In genomic region chr1:150425665-150426064, GRCm38 (mm10) we compare ENCODE assay signal across 18 mouse cellular contexts. TPM values are rescaled to one million over a fixed set of nuclear protein-coding genes. Genes with fewer than 3 reads are reported as not detected.
A peak's percentile ranks its signal among the peaks of the same experiment; 100 is the strongest.
DNase-seq lines count a peak whose midpoint lies in the region; ATAC-seq and TF ChIP-seq lines count a peak whose summit lies in the region.
"Had no signal": no experiment of that assay in that cellular context is flagged by ENCODE, and none has a peak within 500 bp of the region (broad histone marks: within the 10 kb centered on the region; RNA-seq: fewer than 3 reads in every experiment).

No protein-coding gene starts in this region.

- H3K27ac ChIP-seq in lung, postnatal 0 days (ENCODE audit: low read length) = no peak overlapping the region
- H3K27ac ChIP-seq in stomach, postnatal 0 days (replicated peaks) = no peak overlapping the region
- H3K27ac ChIP-seq: embryonic facial prominence, embryonic 12.5 days; hindbrain, embryonic 12.5 days; neural tube, embryonic 12.5 days had no signal

- WGBS in lung, postnatal 0 days = 85% methylated on average over 9 of the region's 9 CpGs
- WGBS in stomach, postnatal 0 days = 68% methylated on average over 9 of the region's 9 CpGs

- H3K4me3 ChIP-seq in lung, postnatal 0 days (ENCODE audit: low read depth, low read length) = no peak overlapping the region
- H3K4me3 ChIP-seq in stomach, postnatal 0 days (ENCODE audit: low read depth, low read length) = no peak overlapping the region
- H3K4me3 ChIP-seq: embryonic facial prominence, embryonic 12.5 days; hindbrain, embryonic 12.5 days; neural tube, embryonic 12.5 days had no signal

- H3K36me3 ChIP-seq in lung, postnatal 0 days (ENCODE audit: insufficient read depth, low read length) = peaks cover 71% of the 10 kb centered on the region
- H3K36me3 ChIP-seq in stomach, postnatal 0 days (ENCODE audit: control insufficient read depth, insufficient read depth, low read length) = peaks cover 43% of the 10 kb centered on the region

- no peak overlapping the region for H3K9ac ChIP-seq in lung, postnatal 0 days (replicated peaks; ENCODE audit: low read depth)
- no peak overlapping the region for H3K9ac ChIP-seq in stomach, postnatal 0 days (ENCODE audit: low read length)
- H3K9ac ChIP-seq: embryonic facial prominence, embryonic 12.5 days; hindbrain, embryonic 12.5 days; lung, embryonic 14.5 days; neural tube, embryonic 12.5 days had no signal

- intact Hi-C loops in heart, postnatal 25 days (cut with DNase I) = no loop called here
- intact Hi-C loops in heart, postnatal 14 days (cut with DNase I) = no loop called here

- no peak for TF ChIP-seq CTCF in lung, postnatal 0 days (IDR thresholded peaks at IDR 0.05)
- no peak for TF ChIP-seq CTCF in stomach, postnatal 0 days (IDR thresholded peaks at IDR 0.05; ENCODE audit: low read depth)

- H3K4me1 ChIP-seq in lung, postnatal 0 days (ENCODE audit: insufficient read depth, low read depth, low read length) = no peaks in the 10 kb centered on the region
- no peaks in the 10 kb centered on the region for H3K4me1 ChIP-seq in stomach, postnatal 0 days (replicated peaks; ENCODE audit: control insufficient read depth, insufficient read depth)
- H3K4me1 ChIP-seq: embryonic facial prominence, embryonic 12.5 days; hindbrain, embryonic 12.5 days; neural tube, embryonic 12.5 days had no signal

- no peaks in the 10 kb centered on the region for H3K9me3 ChIP-seq in lung, postnatal 0 days (ENCODE audit: low read length)
- H3K9me3 ChIP-seq in stomach, postnatal 0 days (ENCODE audit: control insufficient read depth, low read length) = no peaks in the 10 kb centered on the region
- H3K9me3 ChIP-seq: embryonic facial prominence, embryonic 12.5 days; hindbrain, embryonic 12.5 days; neural tube, embryonic 12.5 days had no signal

- no peak for ATAC-seq in lung, postnatal 0 days
- ATAC-seq in stomach, postnatal 0 days (ENCODE audit: low FRiP score, low TSS enrichment) = peak; percentile 65; the same call in 1 of the 2 replicates
- ATAC-seq in megakaryocyte progenitor cell, adult 5-6 weeks (replicated peaks; ENCODE audit: poor library complexity) = no peak
- ATAC-seq: intestine, embryonic 16.5 days; Patski had no signal

- no peak overlapping the region for H3K4me2 ChIP-seq in lung, postnatal 0 days (replicated peaks; ENCODE audit: low read depth, low read length)
- H3K4me2 ChIP-seq in stomach, postnatal 0 days (replicated peaks; ENCODE audit: low read depth) = no peak overlapping the region
- H3K4me2 ChIP-seq: embryonic facial prominence, embryonic 12.5 days; hindbrain, embryonic 12.5 days; lung, embryonic 14.5 days; neural tube, embryonic 12.5 days had no signal

- TF ChIP-seq EP300 in lung, postnatal 0 days (IDR thresholded peaks at IDR 0.05) = no peak
- TF ChIP-seq EP300 in stomach, postnatal 0 days (optimal IDR thresholded peaks at IDR 0.05) = no peak

- DNase-seq in heart, adult 18-20 months = peak; percentile 46 to 63
- no peak for DNase-seq in heart, postnatal 25 days (ENCODE audit: low spot score)
- peak; percentile 9 for DNase-seq in lung, postnatal 0 days (ENCODE audit: low spot score)
- no peak for DNase-seq in lung, postnatal 25 days (ENCODE audit: low spot score)
- DNase-seq in heart, postnatal 14 days = peak; percentile 9 to 18
- DNase-seq in stomach, postnatal 0 days (ENCODE audit: low spot score) = peak; percentile 34
- no peak for DNase-seq in cerebellum, postnatal 14 days
- DNase-seq: gastrocnemius, postnatal 36 days; liver; lung, embryonic 14.5 days; thymus, adult 18-20 months had no signal

- H3K27me3 ChIP-seq in lung, postnatal 0 days (replicated peaks; ENCODE audit: insufficient read depth, low read length) = no peaks in the 10 kb centered on the region
- no peaks in the 10 kb centered on the region for H3K27me3 ChIP-seq in stomach, postnatal 0 days (ENCODE audit: control insufficient read depth, insufficient read depth, low read length)
- H3K27me3 ChIP-seq: embryonic facial prominence, embryonic 12.5 days; hindbrain, embryonic 12.5 days; neural tube, embryonic 12.5 days; Patski had no signal

RNA-seq across cellular contexts. Expression of gene Odr4, which starts 32.8 kb away (rescaled TPM):
- 10 to 100 TPM; 19.7 to 22.8 TPM for total RNA-seq in heart, adult 18-20 months (2021)
- total RNA-seq in heart, postnatal 25 days (2021) = 10 to 100 TPM; 18.4 to 19.7 TPM
- polyA plus RNA-seq in lung, postnatal 0 days (2015; fragmentation: Nextera tagmentation; extraction: Ambion mirVana) = 39.1 and 43.4 TPM in 2 replicates
- 10 to 100 TPM; 19.2 to 20.7 TPM for total RNA-seq in heart, postnatal 14 days (2021)
- polyA plus RNA-seq in stomach, postnatal 0 days (2015; fragmentation: Nextera tagmentation; extraction: Ambion mirVana) = 37.3 and 40.3 TPM in 2 replicates
- 36.1 and 45.5 TPM in 2 replicates for total RNA-seq in megakaryocyte progenitor cell, adult 5-6 weeks (2015)
- total RNA-seq in megakaryocyte progenitor cell, adult 5-6 weeks (2017) = 93.9 and 107 TPM in 2 replicates

RNA-seq across cellular contexts. Expression of gene Tpr, which starts 33.0 kb away (rescaled TPM):
- 100 to 1,000 TPM; 123 to 126 TPM for total RNA-seq in heart, adult 18-20 months (2021)
- 100 to 1,000 TPM; 118 to 124 TPM for total RNA-seq in heart, postnatal 25 days (2021)
- 124 and 140 TPM in 2 replicates for polyA plus RNA-seq in lung, postnatal 0 days (2015; fragmentation: Nextera tagmentation; extraction: Ambion mirVana)
- total RNA-seq in heart, postnatal 14 days (2021) = 100 to 1,000 TPM; 122 to 129 TPM
- 76.8 and 93.7 TPM in 2 replicates for polyA plus RNA-seq in stomach, postnatal 0 days (2015; fragmentation: Nextera tagmentation; extraction: Ambion mirVana)
- total RNA-seq in megakaryocyte progenitor cell, adult 5-6 weeks (2015) = 401 and 492 TPM in 2 replicates
- 401 and 471 TPM in 2 replicates for total RNA-seq in megakaryocyte progenitor cell, adult 5-6 weeks (2017)

RNA-seq across cellular contexts. Expression of gene Prg4, which starts 40.3 kb away (rescaled TPM):
- 10 to 100 TPM; 11.9 to 13.9 TPM for total RNA-seq in heart, adult 18-20 months (2021)
- total RNA-seq in heart, postnatal 25 days (2021) = 10 to 100 TPM; 10.7 to 13.1 TPM
- polyA plus RNA-seq in lung, postnatal 0 days (2015; fragmentation: Nextera tagmentation; extraction: Ambion mirVana) = 0.51 and 0.69 TPM in 2 replicates
- total RNA-seq in heart, postnatal 14 days (2021) = 10 to 100 TPM; 15.1 to 16.7 TPM
- polyA plus RNA-seq in stomach, postnatal 0 days (2015; fragmentation: Nextera tagmentation; extraction: Ambion mirVana) = 0.31 and 0.40 TPM in 2 replicates
- total RNA-seq in megakaryocyte progenitor cell, adult 5-6 weeks (2015) = not detected in 2 replicates
- total RNA-seq in megakaryocyte progenitor cell, adult 5-6 weeks (2017) = not detected in 2 replicates
- total RNA-seq: megakaryocyte-erythroid progenitor cell, adult 5-6 weeks had no signal

Comparison
In these comparisons a context has a peak if more than half of its experiments do, and no peak if none do; other contexts are left out.
1. DNase-seq: peak in heart, adult 18-20 months (2 of 2), lung, postnatal 0 days (single experiment), heart, postnatal 14 days (2 of 2) and stomach, postnatal 0 days (single experiment); none in heart, postnatal 25 days (single experiment), lung, postnatal 25 days (single experiment) and cerebellum, postnatal 14 days (0 of 2).
2. RNA of gene Prg4, which starts 40.3 kb away (total RNA-seq): 15.1 to 16.7 TPM in heart, postnatal 14 days, 11.9 to 13.9 TPM in heart, adult 18-20 months and 10.7 to 13.1 TPM in heart, postnatal 25 days; not detected in megakaryocyte progenitor cell, adult 5-6 weeks; every median in the first group is over 10 times any median in the second.